Mouse (Mus musculus): ENCODE data around the gene Maip1.
A peak's percentile ranks its signal among the peaks of the same experiment; 100 is the strongest.

The Maip1 gene

DNA sequence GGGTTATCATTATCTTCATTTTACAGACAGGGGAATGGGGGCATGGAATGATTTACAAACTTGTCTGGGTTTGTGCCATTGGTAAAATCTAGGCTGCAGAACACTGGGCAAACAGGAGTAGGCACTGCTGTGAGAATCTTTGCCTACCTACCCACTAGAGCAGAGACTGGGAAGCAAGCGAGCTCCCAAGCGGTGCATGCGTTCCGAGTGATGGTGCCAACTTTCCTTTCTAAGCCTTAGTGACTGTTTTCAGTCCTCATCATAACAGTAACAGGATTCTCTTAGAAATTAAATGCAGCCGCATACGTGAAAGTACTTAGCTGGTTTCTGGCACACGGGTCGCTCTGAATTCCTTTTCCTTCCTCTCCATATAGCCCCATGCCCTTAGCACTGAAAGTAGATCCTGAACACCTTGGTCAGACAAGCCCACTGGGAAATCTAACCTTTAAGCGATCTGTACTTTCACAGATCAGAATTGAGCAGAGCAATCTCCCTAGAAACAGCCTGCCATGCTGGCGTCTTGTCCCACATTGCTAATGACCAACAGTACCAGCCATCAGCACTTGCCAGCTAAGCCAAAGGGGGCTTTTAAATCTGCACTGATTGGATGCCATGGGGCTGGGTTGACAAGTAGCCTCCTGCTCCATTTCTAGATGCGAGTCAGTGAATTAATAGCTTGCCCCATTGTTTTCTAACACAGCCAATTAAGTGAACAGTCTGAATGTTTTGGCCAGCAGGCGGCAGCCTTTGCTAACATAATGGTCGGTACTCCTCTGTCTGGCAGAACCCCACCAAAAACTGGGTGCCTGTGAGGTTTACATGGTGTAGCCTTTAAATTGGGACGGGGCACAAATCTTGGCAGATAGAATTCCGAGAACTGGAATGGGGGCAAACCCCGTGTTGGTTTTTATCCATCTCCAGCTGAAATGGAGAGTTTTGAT, 22.5 kb downstream of the Maip1 start:
- peak; percentile 85 to 87 for DNase-seq (ENCODE audit: low spot score in 2 of 2)

GRCm38 (mm10) chr1:57429786-57430483, 23.8 kb downstream of the Maip1 start:
- no peak for DNase-seq (ENCODE audit: low spot score in 2 of 2)

DNA sequence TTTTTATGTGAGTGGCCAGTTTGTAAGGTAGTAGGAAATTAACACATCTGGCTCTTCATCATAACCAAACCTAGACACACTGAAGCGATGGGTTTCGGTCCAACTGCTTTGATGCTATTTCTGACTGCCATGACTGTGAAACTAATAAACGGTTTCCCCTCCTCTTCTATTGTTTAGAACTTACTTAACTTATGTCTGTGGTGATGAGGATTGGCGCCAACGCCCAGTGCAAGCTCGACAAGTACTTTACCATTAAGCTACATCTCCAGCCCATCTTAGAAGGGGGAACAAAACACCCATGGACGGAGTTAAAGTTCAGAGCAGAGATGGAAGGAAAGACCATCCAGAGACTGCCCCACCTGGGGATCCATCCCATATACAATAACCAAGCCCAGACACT, 27.0 kb downstream of the Maip1 start:
- no peak for DNase-seq (ENCODE audit: low spot score in 2 of 2)

DNA sequence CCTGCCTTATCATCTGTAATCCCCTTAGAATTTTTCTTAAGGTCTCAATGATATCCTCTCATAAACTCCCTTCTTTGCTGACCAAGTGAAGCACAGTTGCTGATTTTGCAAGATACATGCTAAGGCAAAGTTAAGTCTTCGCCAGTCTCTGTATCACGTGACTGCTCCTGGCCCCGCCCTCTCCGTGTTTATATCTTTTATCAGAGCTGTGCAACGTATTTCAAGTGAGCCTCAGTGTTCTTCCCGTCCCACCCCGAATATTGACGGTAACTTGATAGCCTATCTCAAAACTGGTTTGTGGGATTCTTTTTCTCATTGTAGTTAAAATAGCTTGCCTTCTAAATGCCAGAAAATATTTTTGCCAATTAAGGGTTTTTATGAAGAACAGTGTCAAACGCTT, 30.3 kb downstream of the Maip1 start:
- no peak for DNase-seq (ENCODE audit: low spot score in 2 of 2)

DNA sequence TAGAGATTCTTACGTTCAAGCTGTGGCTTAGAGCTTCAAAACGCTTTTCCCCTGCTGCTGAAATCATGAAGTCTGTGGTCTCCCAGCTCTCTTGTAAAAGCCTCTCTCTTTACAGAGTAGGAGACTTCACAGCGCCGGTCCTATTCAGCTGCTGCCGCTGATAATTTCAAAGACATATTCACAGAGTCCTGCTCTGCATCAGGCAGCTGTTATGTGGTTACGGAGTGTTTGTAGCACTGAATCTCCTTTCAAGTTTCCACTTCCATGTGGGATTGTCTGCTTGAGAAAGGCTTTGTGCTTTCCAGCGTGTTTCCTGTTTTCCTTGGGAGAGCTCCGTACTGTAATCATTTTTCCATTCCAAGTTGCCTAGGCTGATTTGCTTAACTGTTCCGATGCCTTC, 30.8 kb downstream of the Maip1 start:
- DNase-seq (ENCODE audit: low spot score in 2 of 2), result no peak

- DNase-seq (ENCODE audit: low spot score in 2 of 2), result no peak
Measured at GRCm38 (mm10) chr1:57439026-57439425, 32.9 kb downstream of the Maip1 start.

DNA sequence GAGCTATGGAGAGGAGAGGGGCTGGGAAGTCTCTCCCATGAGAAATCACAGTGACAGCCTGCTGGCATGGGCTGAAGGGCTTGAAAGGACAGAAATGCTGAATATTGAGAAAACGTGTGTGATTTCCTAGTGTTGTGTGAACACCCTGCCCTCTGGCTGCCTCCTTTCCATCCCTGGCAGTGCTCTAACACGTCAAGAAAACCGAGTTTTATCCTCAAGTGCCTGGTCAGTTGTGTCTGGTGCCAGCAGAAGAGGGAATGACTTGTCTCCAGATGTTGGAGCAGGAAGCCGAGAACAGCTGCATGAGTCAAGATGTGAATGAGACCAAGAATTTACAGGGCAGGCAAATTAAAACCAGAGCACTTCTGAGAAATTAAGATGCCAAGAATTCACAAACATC, 34.6 kb downstream of the Maip1 start:
- DNase-seq (ENCODE audit: low spot score in 2 of 2), result no peak

- DNase-seq (ENCODE audit: low spot score in 2 of 2), result no peak
Measured at GRCm38 (mm10) chr1:57445679-57446078, 39.6 kb downstream of the Maip1 start.

- DNase-seq (ENCODE audit: low spot score in 2 of 2), result no peak
Measured at GRCm38 (mm10) chr1:57450241-57450640, 44.1 kb downstream of the Maip1 start.

DNA sequence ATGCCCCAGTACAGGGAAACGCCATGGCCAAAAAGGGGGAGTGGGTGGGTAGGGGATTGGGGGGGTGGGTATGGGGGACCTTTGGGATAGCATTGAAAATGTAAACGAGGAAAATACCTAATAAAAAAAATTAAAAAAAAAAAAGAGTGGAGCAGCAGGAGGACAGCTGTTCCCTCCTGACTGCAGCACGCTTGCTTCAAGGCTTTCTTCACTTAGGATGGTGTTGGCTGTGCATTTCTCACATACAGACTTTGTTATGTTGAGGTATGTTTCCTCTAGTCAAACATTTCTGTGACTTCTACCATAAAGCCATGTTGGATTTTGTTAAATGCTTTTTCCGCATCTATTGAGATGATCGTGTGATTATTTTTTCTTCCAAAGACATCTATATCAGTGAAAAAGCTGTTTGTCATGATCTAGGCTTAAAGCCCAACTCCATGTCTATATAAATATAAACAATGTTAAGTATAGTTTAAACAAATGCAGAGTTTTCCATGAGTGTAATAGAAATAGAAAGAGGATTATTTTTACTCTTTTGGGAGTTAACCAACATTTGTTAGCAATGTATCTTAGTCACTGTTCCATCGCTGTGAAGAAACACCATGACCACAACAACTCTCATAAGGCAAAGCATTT, 54.3 kb downstream of the Maip1 start:
- DNase-seq (ENCODE audit: low spot score in 2 of 2), result no peak
